Mouse (Mus musculus) intestine, embryonic 16.5 days (tissue): ENCODE results near the gene Fam240b. TPM values are rescaled to one million over a fixed set of nuclear protein-coding genes. Genes with fewer than 3 reads are reported as not detected.

Experiments
- polyA plus RNA-seq: library from polyadenylated mRNA; unstranded; fragments of >200 nt; fragmentation: Nextera tagmentation; extraction: Ambion mirVana; gene quantifications from 2 replicates; pipeline ENCODE4 v1.2.1, GENCODE M21; 2015

Fam240b gene
- polyA plus RNA-seq, 1 experiment from 2014 or later = not detected

Other genes with a start within 250 kb of the Fam240b start
- gene Cdc14b, start 222.5 kb downstream of the Fam240b start, polyA plus RNA-seq = 22.5 and 27.1 TPM in 2 replicates
- 35.4 and 37.3 TPM in 2 replicates for gene Aaed1, start 185.1 kb downstream of the Fam240b start, polyA plus RNA-seq
- 235 and 256 TPM in 2 replicates for gene Ctsl, start 126.9 kb downstream of the Fam240b start, polyA plus RNA-seq
- gene Cdk20, start 65.5 kb downstream of the Fam240b start, polyA plus RNA-seq = 9.7 and 11.5 TPM in 2 replicates